Mouse (Mus musculus) skeletal muscle tissue, adult 2 months (tissue): Measurements from ENCODE around the gene Rcc1l.

Experiments
- DNase-seq: peaks from one replicate; pipeline ENCODE4 v3.0.0-alpha.2; 2012; ENCODE audit warnings: low read depth, low spot score

Gene Rcc1l

GRCm38 (mm10) chr5:134170167-134170566 lies 6.4 kb downstream of the Rcc1l start:
- DNase-seq = no peak

- no peak for DNase-seq
Measured at GRCm38 (mm10) chr5:134169231-134169630, 7.3 kb downstream of the Rcc1l start.

DNA sequence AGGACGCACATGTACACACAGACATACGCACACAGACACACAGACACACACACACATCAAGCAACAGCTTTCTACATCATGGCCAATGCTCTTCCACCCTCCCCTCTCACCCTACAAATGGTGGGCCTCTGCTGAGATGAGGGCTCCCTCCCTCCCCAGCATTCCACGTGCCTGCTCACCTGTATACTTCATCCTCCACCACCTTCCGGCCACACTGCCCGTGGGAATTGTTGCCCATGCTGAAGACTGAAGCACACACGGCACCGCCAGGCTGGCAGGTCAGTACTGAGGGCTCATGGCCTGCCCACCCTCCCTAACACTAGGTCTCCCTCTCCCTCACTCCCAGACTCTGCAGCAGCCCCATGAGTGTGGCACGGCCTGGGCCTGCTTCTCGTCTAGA lies 8.5 kb downstream of the Rcc1l start:
- no peak for DNase-seq

GRCm38 (mm10) chr5:134166642-134167041 lies 9.9 kb downstream of the Rcc1l start:
- DNase-seq = no peak

DNA sequence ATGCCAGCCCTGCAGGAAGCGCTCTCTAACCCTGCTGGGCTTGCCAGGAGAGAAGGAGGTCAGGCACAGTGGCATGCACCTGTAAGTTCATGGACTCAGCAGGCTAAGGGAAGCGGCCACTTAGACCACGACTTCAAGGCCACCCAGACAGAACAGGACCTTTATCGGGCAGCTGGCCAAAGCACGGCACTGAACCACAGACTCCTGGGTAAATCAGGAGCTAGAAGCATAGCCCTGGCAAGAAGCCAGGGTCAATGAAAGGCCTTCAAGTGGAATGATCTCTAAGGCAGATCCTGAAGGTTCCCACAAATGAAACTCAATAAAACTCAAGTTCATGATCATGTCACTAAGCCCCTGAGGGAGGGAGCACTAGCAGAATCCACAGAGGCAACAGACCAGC lies 11.9 kb downstream of the Rcc1l start:
- DNase-seq = no peak

DNA sequence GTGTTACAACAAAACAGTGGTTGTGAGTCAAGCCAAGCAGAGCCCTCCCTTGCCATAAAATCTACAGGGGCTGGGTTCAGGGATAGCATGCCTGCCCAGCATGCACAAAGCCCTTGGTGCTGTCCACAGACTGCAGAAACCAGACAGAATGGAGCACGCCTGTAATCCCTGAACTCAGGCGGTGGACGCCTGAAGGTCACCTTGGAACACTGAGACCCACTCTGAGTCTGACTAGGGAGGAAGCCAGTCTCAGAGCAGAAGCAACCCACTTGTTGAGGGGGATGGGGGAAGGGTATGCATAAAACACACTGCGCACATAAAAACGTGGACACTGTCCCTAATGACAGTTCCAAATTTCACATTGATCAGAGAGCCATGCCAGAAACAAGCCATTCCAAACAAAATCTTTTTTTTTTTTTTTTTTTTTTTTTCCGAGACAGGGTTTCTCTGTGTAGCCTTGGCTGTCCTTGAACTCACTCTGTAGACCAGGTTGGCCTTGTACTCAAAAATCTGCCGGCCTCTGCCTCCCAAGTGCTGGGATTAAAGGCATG lies 20.6 kb downstream of the Rcc1l start:
- no peak for DNase-seq

DNA sequence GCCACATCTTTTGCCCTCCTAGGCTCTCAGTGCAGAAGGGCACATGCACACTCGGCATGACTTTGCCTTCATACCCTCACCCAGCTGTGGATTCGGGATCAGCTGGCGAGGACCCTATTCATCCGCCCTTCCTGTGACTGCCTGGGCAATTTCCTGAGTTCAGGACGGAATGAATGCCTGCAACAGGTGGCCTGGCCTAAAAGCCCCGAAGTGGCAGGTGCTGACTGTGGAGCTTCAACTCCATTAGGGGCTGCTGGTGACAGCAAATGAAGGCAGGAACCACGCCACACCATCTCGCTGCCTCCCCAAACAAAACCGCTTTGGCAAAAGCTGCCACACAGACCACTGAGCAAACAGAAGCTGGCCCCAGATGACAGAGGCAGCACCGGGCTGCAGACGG lies 24.7 kb downstream of the Rcc1l start:
- no peak for DNase-seq

DNA sequence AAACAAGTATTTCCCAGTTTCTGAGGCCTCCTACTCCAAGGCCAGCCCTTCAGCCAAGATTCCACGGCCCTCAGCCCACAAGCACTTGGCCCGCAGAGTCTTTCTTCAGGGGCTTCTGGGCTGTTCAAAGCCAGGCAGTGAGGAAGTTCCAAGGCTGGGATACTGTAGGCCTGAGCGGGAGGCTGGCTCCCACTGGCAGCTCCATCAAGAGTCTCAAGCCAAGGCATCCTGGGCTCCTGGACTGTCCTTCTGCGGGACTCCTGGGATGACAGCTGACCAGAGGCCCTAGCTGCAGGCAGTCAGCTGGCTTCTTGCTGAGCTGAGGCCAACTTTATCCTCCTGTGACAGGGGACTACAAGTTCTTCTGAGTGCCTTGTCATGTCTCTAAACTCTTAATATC lies 28.4 kb downstream of the Rcc1l start:
- peak; percentile 47 for DNase-seq

DNA sequence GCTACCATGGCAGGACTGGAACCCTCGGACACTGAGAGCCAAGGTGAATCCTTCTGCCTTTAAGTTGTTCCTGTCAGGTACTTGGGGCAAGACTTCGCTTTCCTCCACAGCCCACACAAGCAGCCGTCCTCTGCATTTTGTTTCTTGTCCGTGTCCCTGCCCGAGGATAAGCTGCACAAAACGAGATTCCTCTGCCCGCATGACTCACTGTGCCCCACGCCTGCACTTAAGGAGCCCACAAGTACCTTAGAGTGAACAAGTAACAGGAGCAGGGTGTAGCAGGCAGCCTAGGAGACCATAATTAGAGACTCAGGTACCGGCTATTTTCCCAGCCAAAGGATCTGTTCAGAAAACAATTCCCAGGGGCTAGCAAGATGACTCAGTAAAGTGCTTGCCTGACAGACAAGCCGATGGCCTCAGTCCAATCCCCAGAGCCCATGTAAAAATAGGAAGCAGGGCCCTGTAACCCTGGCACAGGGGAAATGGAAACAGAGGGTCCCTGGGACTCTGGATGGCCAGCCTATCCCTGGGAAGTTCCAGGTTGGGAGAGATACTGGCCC lies 29.3 kb downstream of the Rcc1l start:
- no peak for DNase-seq

GRCm38 (mm10) chr5:134144986-134145385 lies 31.6 kb downstream of the Rcc1l start:
- no peak for DNase-seq

GRCm38 (mm10) chr5:134142381-134142780 lies 34.2 kb downstream of the Rcc1l start:
- DNase-seq = no peak

- no peak for DNase-seq
Measured at GRCm38 (mm10) chr5:134141236-134141635, 35.3 kb downstream of the Rcc1l start.

- DNase-seq = no peak
Measured at GRCm38 (mm10) chr5:134139429-134139828, 37.1 kb downstream of the Rcc1l start.

GRCm38 (mm10) chr5:134137933-134138332 lies 38.6 kb downstream of the Rcc1l start:
- DNase-seq = no peak

GRCm38 (mm10) chr5:134136022-134136421 lies 40.6 kb downstream of the Rcc1l start:
- no peak for DNase-seq

DNA sequence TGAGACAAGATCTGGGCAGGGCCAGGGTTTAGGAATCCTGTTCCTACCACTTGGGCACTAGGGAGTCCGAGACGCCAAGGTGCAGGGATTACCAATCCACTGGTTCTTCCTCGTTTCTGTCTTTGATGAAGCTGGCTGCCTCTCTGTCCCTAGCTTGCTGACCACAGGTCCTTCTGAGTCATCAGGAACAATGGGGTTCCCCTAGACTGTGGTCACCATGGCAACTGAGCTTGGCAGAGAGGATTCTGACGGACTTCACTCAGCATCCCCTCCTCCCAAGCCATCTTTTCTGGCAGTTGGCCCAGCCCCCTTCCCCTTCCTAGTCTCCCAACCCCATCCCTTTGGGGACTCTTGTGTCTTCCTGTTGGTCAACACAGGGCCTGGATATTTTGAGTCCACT lies 45.0 kb downstream of the Rcc1l start:
- DNase-seq = no peak

DNA sequence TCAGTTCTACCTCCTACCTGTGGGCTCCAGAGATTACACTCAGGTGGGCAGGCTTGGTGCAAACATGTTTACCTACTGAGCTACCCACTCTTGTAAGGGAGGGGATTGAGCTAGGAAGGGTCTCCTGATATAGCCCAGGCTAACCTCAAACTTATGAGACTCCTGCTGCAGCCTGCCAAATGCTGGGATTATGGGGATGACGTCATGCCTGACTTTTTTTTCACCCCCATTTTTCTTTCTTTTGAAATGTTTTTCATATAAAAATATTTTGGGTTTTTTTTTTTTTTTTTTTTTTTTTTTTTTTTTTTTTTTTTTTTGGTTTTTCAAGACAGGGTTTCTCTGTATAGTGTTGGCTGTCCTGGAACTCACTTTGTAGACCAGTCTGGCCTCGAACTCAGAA lies 50.3 kb downstream of the Rcc1l start:
- no peak for DNase-seq

DNA sequence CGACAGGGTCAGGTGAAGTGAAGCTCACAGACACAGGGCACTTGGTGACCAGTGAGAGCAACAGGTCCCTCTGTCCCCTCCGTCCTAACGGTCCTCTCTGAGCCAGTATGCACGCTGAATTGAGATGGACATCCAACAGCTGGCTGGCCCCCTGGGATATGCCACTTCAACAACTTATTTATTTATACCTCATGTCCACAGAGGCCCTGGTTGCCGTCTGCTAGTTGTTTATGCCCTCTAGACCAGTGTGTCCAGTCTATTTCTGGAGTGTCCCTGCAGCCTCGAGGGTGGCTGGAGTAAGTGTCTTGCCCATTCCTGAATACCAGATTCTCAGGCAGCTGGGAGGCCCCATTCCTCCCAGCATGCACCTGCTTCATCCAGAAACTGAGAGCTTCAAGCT lies 52.7 kb downstream of the Rcc1l start:
- DNase-seq = peak; percentile 93

DNA sequence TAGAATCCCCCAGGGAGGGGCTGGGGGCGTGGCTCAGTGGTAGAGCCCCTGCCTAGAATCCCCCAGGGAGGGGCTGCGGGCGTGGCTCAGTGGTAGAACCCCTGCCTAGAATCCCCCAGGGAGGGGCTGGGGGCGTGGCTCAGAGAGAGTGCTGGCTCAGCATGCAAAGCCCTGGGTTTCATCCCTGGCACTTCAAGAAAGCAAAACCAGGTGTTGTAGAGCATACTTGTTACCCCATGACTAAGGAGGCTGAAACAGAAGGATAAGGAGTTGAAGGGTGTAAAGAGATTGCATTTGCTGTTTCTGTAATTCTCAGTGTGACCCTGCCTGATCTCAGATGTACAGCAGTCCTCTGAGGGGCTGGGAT lies 54.7 kb downstream of the Rcc1l start:
- no peak for DNase-seq

- peak; percentile 59 for DNase-seq
Measured at GRCm38 (mm10) chr5:134121138-134121892, 55.3 kb downstream of the Rcc1l start.

DNA sequence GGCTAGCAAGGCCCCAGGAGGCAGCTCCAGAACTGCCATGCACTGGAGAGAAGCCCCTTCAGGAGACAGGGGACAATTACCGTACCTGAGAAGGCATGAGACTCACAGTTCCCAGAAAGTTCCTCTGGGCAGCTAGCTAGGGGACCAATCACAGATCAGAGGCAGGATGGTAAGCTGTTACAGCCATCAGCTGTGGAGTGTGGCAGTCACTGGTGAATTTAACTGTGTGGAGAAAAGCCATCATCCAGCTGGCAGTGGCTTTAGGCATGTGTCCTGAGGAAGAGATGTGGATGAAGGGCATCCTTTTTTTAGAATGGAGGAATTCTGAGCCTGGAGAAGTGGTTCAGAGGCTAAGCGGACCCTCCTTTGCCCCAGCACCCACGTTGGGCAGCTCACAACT lies 56.4 kb downstream of the Rcc1l start:
- no peak for DNase-seq

DNA sequence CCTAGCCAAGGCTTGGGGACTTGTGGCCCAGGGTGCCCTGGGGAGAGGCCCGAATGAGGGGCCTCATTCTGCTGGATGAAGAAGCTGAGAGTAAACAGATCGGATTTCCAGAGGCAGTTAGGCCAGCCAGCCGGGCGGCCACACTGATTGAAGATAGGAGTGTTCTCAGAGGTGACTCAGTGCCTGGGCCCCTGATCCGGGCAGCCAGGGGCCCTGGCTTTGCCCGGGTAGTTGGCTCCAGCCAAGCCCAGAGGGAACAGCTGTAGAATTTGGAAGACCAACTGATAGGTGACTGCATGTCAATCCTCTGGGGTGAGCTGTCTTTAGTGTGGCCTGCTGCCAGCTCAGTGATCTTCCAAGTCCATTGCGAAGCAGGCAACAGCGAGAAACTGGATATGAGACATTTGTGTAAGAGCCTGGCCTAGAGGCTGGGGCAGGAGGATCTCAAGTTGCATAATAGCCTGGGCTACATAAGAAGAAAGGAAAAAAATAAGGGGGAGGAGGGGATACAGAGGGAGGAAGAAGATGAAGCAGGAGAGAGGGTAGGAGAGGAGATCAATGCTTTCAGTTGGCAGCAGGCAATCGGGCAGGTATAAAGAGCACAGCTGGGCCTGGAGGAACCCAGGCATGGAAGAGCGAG lies 57.0 kb downstream of the Rcc1l start:
- peak; percentile 98 for DNase-seq
